Mouse (Mus musculus) right cerebral cortex, postnatal 25 days (tissue): ENCODE results near the gene Tnfrsf11a.

ENCODE experiments used
- DNase-seq: peaks from one replicate; pipeline ENCODE4 v3.0.0; 2022

Tnfrsf11a gene

DNA sequence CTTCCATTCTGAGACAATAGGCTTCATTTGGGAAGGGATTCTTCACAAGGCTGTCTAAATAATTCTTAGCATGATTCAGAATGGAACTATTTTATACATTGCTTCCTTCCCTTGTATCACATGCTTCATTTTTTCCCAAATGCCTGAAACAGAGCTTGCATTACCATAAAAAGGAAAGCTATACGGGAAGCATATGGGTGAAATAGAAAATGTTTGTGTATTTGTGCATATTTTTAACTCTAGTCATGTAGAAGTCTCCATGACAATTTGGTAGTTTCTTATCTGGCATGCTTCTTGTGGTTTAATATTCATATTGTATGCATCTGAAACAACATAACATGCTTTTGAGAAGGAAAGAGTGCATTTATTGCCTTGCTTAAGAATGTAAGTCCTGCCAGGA is 52.3 kb downstream of the Tnfrsf11a start:
- no peak for DNase-seq

DNA sequence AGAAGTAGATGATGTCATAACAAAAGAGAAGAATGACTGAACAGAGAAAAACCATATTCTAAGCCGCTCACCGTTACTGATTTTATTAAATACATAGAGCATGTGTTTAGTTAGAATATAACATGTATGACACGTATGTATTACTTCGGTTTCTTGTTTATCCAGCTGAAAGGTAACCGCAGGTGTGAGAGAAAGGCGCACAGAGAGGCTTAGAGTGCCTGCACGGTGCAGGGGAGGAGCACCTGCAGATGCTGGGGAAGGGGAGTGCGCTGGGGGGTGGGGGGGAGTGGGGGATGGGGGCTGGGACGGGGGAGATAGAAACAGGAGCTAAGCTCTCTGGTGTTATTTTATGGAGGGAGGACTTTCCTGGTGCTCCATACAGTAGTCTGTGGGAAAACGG is 62.4 kb downstream of the Tnfrsf11a start:
- DNase-seq: no peak

DNA sequence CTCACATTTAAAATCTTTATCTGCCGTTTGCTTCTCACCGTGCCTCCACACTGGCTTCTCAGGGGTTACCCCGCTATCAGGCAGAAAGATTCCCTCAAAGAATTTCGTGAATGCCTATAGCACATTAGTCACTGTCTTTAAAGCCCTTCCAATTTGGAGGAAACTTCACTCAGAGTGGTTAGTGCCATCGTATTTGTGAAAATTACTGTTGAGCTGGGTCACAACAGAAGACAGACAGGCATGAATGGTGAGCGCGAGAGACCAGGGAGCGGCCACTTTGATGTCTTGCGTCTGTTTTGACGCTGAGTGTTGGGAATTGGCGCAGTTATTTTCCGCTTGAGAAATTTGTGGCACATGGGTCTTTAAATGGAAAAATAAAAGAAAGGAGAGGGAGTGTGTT is 62.9 kb downstream of the Tnfrsf11a start:
- no peak for DNase-seq

DNA sequence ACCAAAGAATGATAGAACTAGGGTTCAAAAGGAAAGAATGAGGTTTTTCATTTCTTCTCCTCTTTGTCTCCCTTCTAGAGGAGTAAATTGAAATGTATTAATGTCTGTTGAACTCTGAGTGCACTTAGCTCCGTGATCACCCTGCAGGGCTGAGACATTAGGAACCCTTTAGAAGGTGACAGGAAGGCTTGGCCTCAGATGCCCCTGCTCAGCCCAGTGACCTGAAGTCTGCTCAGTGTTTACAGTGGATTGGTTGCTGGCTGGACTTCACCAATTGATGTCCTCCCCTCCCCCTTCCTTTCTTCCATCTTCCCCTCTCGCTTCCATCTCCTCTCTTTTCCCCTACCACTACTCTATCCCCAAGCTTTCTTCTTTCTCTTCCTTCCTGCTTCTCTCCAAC is 63.3 kb downstream of the Tnfrsf11a start:
- no peak for DNase-seq

DNA sequence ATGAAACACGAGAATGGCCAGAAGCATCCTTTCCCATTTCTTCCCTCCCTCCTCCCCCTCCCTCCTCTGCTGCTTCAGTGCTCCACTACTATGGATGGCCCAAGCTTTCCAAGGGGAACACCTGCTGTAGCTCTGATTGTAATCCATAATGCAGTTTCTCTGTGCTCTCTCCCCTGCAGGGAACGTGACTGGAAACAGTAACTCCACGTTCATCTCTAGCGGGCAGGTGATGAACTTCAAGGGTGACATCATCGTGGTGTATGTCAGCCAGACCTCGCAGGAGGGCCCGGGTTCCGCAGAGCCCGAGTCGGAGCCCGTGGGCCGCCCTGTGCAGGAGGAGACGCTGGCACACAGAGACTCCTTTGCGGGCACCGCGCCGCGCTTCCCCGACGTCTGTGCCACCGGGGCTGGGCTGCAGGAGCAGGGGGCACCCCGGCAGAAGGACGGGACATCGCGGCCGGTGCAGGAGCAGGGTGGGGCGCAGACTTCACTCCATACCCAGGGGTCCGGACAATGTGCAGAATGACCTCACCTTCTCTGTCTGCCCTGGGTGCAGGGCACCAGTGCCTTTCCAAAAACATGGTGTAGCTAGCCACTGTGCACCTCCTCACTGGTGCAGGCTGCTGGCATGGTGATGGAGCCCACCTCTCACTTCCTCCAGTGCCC is 64.0 kb downstream of the Tnfrsf11a start:
- peak; percentile 10 for DNase-seq

DNA sequence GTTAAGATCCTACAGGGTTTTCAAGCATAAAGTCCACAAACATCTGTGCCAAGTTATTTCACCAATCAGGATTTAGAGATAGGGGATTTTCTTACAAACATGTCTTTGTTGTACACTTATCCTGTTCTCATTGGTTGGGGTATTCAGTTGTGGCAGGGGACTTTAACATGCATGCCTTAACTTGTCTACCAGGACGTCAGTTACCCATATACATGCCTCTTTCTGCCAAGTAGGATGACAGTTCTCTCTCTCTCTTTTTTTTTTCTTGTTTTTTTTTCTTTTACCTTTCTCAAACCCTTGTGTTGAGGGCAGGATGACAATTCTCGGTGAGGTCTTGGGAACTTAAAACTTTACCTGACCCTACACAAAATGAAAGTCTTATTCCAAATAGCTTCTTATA is 65.9 kb downstream of the Tnfrsf11a start:
- DNase-seq: no peak

DNA sequence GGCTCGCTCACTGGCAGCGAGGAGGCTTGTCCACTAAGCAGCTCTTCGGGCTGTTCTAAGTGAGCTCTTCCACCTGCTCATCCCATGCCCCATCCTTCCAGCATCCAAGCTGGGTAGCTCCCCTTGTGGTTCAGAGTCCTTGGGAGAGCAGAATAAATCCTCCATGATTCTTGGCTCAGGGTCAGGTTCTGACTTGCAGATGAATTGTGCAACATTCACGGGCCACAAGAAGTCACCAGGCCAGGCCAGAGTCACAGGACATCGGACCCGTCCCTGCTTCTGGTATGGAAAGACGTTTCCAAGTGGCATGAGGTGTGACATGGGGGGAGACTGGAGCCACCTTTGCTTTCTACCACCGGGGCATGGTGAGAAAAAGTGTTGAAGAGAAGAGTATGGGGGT is 68.3 kb downstream of the Tnfrsf11a start:
- no peak for DNase-seq

DNA sequence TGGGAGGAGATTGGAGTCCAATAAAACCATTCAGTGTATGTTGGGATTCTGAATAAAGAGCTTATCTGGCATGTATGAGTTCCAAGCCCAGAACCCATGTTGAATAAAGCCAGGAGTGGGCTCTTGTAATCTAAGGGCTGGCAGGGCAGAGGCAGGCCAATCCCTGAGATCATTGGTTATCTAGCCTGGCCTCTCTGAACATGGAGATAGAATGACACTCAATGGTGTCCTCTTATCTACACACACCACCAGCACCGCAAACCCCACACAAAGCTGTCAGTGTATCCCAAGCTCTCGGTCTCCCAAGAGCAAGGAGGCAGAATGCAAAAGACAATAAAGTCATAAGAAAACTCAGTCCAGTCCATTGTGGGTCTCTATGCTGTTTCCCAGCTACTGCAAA is 70.8 kb downstream of the Tnfrsf11a start:
- DNase-seq: no peak

DNA sequence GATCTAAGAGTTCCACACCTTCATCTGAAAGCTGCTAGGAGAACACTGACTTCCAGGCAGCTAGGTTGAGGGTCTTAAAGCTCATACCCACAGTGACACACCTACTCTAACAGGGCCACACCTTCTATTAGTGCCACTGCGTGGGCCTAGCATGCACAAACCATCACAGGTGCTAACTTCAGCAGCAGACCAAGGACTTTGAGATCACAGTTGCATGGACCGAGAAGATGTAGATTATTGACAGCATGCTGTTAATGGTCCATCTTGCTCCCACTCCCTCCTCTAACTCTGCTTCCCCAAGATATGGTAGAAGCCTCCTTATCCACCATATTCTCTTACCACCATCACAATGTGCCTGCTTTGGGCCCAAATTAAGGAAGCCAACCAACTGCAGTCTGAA is 79.2 kb downstream of the Tnfrsf11a start:
- no peak for DNase-seq

DNA sequence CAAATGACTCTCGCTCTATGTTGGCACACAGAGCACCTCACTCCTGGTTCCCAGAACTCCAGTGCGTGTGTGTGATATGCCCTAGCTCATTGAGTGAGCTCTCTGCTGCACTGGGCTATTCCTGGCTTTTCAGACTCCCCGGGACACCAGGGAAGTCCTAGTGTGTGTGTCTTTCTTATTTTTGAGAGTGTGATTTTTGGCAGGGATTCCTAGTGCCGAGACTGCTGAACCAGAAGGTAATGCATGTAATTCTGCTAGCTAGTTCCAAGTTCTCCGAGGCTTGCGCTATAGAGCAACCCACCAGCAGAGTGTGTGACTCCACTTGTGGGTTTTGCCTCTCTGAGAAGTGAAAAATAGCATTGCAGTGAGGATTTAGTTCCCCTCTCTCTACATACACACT is 96.1 kb downstream of the Tnfrsf11a start:
- DNase-seq: peak; percentile 26

DNA sequence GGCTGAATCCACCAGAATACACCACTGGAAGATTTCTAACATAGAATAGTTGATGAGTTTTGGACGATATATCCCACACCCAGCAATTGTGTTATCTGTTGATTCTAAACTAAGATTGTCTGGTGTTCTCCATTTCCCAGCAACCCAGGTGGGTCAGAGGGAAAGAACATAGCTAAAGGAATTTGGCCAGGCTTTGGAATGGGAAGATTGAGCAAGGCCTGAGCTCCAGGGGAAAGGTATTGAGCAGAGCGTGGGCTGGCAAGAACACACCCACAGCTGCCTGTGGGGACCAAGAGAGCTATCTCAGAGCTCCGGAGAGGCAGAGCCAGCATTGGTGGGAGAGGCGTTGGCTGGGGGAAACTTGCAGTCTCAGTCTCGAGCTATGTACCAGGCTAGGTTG is 97.3 kb downstream of the Tnfrsf11a start:
- no peak for DNase-seq

DNA sequence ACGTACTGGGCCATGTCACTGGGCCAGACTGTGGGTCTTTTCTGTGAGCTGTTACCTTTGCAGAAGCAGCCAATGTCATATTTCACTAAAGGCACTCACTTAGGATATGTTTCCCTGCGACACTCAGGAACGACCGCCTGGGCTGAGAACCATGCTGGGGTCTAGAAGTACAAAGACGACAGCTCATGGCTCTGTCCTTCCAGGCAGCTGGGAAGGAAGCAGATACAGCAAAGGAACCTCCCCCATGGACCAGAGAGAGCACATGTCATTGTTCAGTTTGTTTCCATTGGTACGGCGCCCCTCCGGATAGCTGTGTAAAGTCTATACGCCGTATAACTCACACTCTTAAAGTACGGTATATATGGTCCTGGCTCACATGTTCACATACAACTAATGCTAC is 97.9 kb downstream of the Tnfrsf11a start:
- DNase-seq: no peak

DNA sequence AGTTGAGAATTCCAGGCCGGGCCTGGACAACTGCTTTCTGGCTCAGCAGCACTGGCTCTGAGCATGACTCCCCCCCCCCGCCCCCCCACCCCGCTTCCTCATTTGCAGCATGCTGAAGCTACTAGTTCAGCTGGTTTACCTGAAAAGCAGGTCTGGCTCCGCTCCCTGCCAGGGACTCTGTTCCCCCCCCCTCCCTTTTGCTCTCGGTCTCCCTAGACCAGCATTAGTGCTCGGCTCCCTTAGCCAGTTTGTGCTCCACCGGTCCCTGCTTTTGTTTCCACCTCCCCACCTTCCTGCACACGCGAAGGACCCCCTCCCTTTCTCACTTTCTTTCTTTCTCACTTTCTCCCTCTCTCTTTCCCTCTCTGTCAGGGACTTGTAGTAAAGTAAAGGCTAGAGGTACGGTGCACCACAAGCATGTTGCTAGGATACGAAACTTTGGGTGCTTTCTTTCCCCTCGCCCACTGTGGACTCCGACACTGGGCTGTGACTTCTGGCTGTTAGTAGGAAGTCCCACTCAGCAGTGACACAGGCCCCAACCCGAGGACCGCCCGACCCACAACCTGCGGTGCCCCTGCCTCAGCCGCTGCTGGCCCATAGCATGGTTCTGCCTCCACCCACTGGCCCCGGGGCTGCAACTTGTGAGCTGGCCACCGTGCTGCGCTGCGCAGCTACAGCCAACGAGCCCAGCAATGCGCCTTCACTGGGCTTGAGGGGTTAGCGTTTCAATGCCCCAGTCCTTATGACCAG is 100.2 kb downstream of the Tnfrsf11a start:
- DNase-seq: no peak

DNA sequence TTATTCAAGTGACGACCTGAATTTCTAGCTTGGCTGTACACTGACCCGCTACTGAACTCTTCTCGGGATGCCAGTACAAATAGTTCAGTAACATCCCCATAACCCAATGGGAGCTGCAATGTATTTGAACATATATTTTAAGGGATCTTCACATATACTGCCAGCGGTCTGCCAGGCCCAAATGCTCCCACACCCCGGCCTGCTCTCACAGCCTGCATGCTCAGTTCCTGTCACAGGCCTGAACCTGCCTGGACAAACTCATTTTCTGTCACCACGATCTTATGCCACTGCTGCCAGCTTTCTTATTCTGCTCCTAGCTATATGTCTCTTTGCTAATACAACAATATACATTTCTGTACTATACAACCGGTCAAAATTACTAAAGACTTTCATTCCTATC is 100.9 kb downstream of the Tnfrsf11a start:
- DNase-seq: no peak

DNA sequence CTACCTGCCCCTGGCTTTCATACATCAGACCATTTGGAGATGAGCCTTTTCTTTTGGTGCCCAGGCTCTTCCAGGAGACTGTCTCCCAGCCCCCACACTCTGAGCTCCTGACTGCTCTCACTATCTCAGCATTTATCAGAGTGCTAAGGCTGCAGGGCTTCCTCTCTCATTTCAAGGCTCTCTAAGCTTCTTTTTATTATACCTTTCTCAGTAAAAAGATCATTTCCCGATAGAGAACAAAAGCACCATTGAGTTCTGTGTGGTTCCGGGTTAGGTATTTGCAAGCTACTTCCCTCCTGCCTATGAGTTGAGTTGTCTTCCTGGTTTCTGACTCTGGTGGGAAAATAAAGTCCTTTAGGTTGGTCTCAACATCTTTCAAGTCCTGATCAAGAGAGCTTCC is 103.0 kb downstream of the Tnfrsf11a start:
- DNase-seq: no peak

DNA sequence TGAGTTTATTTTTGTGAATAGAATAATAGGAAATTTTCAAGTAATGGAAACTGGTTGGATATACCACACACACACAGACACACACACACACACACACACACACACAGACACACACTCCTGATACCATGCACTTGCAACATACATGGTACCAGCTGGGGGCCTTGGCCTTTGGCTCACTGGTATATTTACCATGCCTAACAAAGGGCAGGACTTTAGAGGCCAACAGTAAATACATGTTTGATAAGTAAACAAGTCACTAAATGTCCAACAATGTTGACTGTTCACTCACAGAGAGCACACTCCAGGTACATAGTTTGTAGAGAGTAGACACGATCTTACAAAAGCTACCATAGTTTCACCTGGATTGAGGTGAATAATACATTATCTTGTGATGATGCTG is 104.6 kb downstream of the Tnfrsf11a start:
- no peak for DNase-seq

DNA sequence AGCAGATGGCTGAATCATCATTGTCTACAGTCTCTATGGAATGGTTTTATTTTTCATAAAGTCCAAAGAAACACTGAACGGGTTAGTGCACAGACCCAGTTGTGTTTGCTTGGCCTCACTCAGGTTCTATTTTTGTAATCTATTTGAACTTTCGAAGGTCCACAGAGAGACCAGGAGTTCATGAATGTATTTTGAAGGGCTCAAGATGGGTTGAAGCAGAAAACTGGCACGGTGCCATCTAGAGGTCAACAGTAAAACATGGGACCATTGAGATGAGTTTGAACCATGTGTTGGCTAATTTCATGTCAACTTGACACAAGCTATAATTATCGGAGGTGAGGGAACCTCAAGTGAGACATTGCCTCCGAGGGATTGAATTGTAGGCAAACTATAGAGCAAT is 105.1 kb downstream of the Tnfrsf11a start:
- DNase-seq: no peak

DNA sequence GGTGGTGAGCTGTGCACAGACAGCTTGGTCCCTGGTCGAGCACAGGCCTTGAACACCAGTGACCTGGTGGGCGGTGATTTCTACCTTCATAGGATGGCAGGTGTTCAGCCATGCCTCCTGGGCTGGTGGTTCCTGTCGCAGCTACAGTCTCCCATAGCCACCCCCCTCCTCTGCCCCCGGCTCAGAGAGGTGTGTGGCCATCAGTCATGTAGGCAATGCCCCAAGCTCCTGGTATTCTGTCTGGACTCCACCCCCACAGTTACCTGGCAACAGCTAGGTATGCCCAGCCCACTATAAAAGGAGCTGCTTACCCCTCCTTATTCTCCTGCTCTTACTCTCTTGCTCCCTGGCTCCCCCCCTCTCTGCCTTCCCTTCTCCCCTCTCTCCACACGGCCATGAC is 105.8 kb downstream of the Tnfrsf11a start:
- DNase-seq: no peak

DNA sequence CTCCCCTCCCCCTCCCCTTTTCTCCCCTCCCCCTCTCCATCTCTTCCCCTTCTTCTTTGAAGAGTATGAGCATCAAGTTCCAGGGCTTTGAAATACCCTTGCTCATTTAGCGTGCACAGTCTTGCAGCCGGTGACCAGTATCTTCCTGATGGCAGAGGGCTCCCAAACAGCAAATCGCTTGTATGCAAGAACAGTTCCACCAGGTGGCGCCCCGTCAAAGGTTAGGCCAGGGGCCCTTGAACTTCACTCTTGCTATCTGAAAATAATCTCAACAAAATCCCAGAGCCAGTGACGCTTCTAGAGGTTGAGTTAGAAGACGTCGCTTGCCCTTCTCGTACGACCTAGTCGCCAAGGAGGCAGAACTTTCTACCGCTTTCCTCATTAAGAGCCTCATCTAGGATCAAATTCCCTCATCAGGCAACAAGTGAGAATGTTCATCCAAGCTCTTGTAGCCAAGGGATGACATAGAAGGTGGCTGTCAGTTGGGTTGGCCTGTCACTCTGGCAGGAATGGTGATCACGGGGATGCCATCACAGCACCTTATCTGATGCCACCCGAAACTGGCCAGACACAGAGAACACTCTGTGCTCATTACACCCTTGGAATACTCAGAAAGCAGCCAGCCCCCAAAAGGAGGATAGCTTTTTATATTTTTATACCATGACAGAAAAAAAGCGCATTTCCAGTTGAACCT is 110.7 kb downstream of the Tnfrsf11a start:
- DNase-seq: peak; percentile 61

DNA sequence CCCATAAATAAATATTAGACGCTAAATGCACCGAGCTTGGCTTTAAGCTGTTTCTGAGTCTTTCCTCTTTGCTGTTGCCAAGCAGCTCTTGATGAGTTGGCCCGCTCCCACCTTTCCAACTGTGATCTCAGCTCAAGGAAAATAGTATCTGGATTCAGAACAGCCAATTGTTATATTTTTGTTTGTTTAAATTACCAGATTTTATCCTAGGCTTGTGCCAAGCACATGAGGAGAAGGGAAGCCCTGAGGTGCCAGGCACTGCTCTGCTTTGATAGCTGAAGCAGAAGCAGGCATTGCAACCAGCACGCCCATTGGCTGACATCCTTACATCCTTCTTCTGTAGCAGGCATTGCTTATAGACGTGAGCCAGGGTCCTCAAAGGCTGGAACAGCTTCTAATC is 114.5 kb downstream of the Tnfrsf11a start:
- DNase-seq: no peak
